Mouse (Mus musculus): ENCODE data around the gene Cit. TPM values are rescaled to one million over a fixed set of nuclear protein-coding genes. Genes with fewer than 3 reads are reported as not detected.

Cit gene
- polyA plus RNA-seq, 1 experiment = 12.5 TPM

DNA sequence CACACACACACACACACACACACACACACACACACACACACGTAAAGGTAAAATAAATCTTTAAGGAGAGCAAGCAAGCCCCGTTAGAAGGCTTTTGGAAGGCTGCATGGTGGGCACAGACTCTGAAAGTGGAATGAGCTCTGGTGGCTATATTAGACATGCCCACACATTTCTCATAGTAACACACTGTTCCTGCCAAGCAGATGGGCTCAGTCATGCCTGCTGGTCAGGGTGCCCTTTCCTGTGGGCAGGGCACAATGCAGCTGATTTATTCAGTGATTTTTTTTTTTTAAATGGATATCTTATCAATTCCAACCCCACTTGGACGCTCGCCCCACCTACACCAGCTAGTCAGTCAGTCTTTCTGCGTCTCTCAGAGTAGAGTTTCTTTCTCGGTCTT, 109.0 kb downstream of the Cit start:
- TF ChIP-seq POLR2A (IDR thresholded peaks at IDR 0.05; ENCODE audit: borderline replicate concordance, low read depth, low read length) (no peak), CTCF (IDR thresholded peaks at IDR 0.05; ENCODE audit: low read depth, low read length) (no peak)
- Histone ChIP-seq H3K4me3 (ENCODE audit: insufficient read depth, low read length) (no peak overlapping the region), H3K4me1 (ENCODE audit: control insufficient read depth, insufficient read depth, low read length) (no peaks in the 10 kb centered on the region), H3K27ac (ENCODE audit: insufficient read depth, low read depth, low read length) (no peak overlapping the region)

DNA sequence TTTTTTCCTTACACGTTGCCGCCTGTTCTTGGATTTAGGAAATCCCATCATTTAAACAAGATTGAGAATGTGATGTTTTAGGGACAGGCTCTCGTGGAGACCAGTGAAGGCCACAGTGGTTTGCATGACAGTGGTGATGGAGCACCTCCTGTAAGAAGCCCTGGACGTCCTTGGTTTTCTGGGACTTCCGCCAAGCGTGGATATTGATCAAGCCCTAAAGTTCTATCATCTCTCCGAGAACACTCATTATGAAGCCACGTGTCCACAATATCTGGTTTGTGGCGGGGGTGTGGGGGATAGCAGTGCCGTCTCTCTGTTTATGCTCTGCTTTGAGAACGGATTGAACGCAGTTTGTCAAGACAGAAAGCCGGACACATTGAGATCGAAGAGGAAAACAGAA, 109.5 kb downstream of the Cit start:
- Histone ChIP-seq H3K4me1 (ENCODE audit: control insufficient read depth, insufficient read depth, low read length) (no peaks in the 10 kb centered on the region), H3K4me3 (ENCODE audit: insufficient read depth, low read length) (no peak overlapping the region), H3K27ac (ENCODE audit: insufficient read depth, low read depth, low read length) (no peak overlapping the region)
- TF ChIP-seq POLR2A (IDR thresholded peaks at IDR 0.05; ENCODE audit: borderline replicate concordance, low read depth, low read length) (no peak), CTCF (IDR thresholded peaks at IDR 0.05; ENCODE audit: low read depth, low read length) (no peak)

DNA sequence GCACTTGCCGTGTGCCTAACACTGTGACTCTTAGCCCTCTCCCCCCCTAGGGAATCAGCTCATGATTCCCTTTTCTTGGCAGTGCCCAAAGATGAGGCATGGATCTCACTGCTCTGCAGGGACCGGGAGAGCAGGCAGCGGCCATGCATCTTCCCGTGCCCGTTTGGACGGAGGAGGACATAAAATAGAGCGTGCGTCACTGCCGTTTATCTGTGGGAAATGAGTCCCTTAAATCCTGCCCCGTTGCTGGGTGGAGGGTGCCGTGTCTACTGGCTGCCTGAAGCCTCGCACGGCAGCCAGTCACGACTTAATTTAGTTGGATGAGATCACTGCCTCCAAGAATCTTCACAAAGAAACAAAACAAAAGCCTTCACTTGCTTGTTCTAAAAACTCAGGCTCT, 110.1 kb downstream of the Cit start:
- H3K27ac ChIP-seq (ENCODE audit: insufficient read depth, low read depth, low read length) = no peak overlapping the region
- no peak for TF ChIP-seq CTCF (IDR thresholded peaks at IDR 0.05; ENCODE audit: low read depth, low read length)
- no peak for TF ChIP-seq POLR2A (IDR thresholded peaks at IDR 0.05; ENCODE audit: borderline replicate concordance, low read depth, low read length)
- H3K4me3 ChIP-seq (ENCODE audit: insufficient read depth, low read length) = no peak overlapping the region
- H3K4me1 ChIP-seq (ENCODE audit: control insufficient read depth, insufficient read depth, low read length) = no peaks in the 10 kb centered on the region

DNA sequence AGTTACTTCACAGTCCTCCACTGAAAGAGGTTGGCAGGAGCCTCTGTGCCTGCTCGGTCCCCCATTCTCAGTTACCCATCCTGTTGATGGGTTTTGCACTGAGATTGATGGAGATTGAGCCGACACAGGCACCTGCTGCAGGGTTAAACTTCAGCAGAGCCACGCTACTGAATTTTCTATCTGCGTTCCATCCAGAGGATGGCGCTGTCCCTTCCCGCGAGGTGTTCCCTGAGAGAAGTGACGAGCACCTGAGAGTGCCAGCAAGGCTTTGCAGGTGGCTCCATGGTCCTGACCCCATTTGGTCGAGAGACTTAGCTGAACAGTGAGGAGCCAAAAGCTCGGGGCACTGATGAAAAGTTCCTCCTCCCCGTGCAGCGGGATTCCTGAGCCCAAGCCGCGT, 111.0 kb downstream of the Cit start:
- TF ChIP-seq CTCF (IDR thresholded peaks at IDR 0.05; ENCODE audit: low read depth, low read length) = no peak
- TF ChIP-seq POLR2A (IDR thresholded peaks at IDR 0.05; ENCODE audit: borderline replicate concordance, low read depth, low read length) = no peak
- no peak overlapping the region for H3K27ac ChIP-seq (ENCODE audit: insufficient read depth, low read depth, low read length)

DNA sequence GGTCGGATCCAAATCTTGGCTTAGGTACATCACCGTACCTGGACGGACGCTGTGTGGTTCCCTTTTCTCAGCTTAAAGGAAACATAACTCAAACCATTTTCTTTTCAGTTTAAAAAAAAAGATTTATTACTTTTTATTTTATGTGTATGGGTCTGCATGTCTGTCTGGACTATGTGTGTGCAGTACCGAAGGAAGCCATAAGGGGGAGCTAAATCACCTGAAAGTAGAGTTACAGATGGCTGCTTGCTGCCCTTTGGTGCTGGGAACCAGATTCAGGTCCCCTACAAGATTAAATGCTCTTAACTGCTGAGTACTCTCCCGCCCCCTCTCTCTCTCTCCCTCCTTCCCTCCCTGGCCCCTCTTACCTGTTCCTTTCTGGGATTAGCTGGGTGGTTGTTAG, 112.1 kb downstream of the Cit start:
- no peak for TF ChIP-seq POLR2A (IDR thresholded peaks at IDR 0.05; ENCODE audit: borderline replicate concordance, low read depth, low read length)
- TF ChIP-seq CTCF (IDR thresholded peaks at IDR 0.05; ENCODE audit: low read depth, low read length) = no peak
- Histone ChIP-seq H3K4me3 (ENCODE audit: insufficient read depth, low read length) (no peak overlapping the region), H3K27ac (ENCODE audit: insufficient read depth, low read depth, low read length) (no peak overlapping the region), H3K4me1 (ENCODE audit: control insufficient read depth, insufficient read depth, low read length) (no peaks in the 10 kb centered on the region)

More for the DNA sequence above, 111.0 kb downstream of the Cit start:
- Histone ChIP-seq H3K4me3 (ENCODE audit: insufficient read depth, low read length) (no peak overlapping the region), H3K4me1 (ENCODE audit: control insufficient read depth, insufficient read depth, low read length) (no peaks in the 10 kb centered on the region)

DNA sequence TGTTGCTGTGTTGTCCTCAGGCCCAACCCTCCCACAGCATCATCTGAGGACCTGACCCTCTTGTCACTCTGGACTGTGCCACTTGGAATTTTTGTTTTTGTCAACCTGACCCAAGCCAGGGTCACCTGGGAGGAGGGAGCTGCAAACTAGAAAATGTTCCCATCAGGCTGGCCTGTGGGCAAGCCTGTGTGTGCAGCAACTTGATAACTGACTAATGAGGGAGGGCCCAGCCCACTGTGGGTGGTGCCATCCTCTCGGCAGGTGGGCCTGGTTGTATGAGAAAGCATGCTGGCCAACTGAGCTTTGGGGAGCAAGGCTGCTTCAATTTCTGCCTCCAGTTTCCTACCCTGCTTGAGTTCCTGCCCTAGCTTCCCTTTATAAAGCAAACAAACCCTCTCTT, 113.3 kb downstream of the Cit start:
- H3K27ac ChIP-seq (ENCODE audit: insufficient read depth, low read depth, low read length) = no peak overlapping the region
- no peak for TF ChIP-seq CTCF (IDR thresholded peaks at IDR 0.05; ENCODE audit: low read depth, low read length)
- no peaks in the 10 kb centered on the region for H3K4me1 ChIP-seq (ENCODE audit: control insufficient read depth, insufficient read depth, low read length)
- no peak overlapping the region for H3K4me3 ChIP-seq (ENCODE audit: insufficient read depth, low read length)

DNA sequence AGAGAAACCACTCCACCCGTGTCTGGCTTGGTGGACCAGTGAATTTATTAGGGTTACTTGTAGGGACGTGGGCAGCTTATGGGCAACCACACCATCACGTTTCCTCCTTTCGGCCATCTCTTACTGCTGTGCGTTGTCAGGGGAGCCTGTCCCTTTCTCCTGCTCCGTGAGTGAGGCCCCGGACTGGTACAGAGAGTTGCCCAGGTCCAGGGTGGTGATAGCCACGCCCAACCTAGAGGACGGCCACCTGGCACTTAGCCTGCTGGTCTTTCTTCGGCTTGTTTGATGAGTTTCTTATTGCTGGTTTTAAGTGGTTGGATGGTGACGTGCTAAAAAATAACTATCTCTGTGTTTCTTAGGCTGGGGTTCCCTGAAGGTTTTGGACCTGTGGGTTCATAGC, 113.7 kb downstream of the Cit start:
- no peak overlapping the region for H3K4me3 ChIP-seq (ENCODE audit: insufficient read depth, low read length)
- no peaks in the 10 kb centered on the region for H3K4me1 ChIP-seq (ENCODE audit: control insufficient read depth, insufficient read depth, low read length)
- no peak for TF ChIP-seq POLR2A (IDR thresholded peaks at IDR 0.05; ENCODE audit: borderline replicate concordance, low read depth, low read length)
- no peak for TF ChIP-seq CTCF (IDR thresholded peaks at IDR 0.05; ENCODE audit: low read depth, low read length)
- no peak overlapping the region for H3K27ac ChIP-seq (ENCODE audit: insufficient read depth, low read depth, low read length)

DNA sequence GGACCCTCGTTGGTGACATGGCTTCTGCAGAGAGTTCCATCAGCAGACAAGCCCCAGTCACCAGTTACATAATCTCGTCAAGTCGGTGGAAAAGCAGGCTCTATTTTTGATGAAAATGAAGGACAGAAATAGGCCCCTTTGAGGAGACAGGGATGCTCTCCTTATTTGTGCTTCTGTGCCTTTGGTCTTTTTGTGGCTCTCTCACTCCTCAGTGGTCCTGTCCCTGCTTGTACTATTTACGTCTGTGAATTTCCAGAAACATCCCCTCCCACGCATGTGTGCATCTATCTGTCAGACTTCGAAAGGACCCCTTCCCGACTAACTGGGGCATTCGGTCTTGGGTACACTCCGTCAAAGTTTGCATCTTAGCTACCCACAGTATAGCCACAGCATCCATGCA, 116.7 kb downstream of the Cit start:
- no peak overlapping the region for H3K27ac ChIP-seq (ENCODE audit: insufficient read depth, low read depth, low read length)
- TF ChIP-seq CTCF (IDR thresholded peaks at IDR 0.05; ENCODE audit: low read depth, low read length) = no peak
- no peaks in the 10 kb centered on the region for H3K4me1 ChIP-seq (ENCODE audit: control insufficient read depth, insufficient read depth, low read length)
- H3K4me3 ChIP-seq (ENCODE audit: insufficient read depth, low read length) = no peak overlapping the region

DNA sequence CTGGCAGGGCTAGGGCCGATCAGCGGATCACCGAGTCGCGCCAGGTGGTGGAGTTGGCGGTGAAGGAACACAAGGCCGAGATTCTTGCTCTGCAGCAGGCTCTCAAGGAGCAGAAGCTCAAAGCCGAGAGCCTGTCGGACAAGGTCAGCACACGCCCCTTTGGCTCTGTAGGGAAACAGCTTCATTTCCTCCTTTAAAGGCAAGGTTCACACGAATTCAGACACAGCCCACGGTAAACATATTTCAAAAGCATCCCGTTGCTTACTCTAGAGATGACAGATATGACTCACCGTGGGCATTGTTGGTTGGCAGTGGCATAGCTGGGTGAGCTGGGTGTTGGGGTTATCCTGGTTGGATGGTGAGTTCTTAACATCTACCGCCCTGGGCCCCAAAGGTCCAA, 126.2 kb downstream of the Cit start:
- Histone ChIP-seq H3K27ac (ENCODE audit: insufficient read depth, low read depth, low read length) (no peak overlapping the region), H3K4me3 (ENCODE audit: insufficient read depth, low read length) (no peak overlapping the region), H3K4me1 (ENCODE audit: control insufficient read depth, insufficient read depth, low read length) (no peaks in the 10 kb centered on the region)
- no peak for TF ChIP-seq CTCF (IDR thresholded peaks at IDR 0.05; ENCODE audit: low read depth, low read length)

DNA sequence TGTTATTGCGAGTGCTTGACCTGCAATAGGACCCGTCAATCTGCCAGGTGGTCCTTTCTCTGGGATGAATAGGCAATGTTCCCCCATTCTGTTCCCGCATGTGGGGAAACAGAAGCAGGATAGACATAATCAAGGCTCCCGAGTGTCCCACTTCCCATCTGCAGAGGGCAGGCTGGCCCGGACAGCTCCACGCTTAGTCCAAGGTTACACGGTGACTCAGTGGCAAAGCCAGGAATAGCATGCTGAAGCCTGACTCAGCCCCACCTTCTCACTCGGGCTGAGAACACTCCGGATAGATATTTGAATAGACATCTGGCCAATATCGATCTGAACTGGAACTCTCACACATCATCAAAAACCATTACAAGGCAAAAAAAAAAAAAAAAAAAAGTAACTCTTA, 130.6 kb downstream of the Cit start:
- peaks cover 15% of the 10 kb centered on the region for H3K4me1 ChIP-seq (ENCODE audit: control insufficient read depth, insufficient read depth, low read length)
- H3K27ac ChIP-seq (ENCODE audit: insufficient read depth, low read depth, low read length) = no peak overlapping the region
- H3K4me3 ChIP-seq (ENCODE audit: insufficient read depth, low read length) = no peak overlapping the region
- TF ChIP-seq CTCF (IDR thresholded peaks at IDR 0.05; ENCODE audit: low read depth, low read length) (no peak), POLR2A (IDR thresholded peaks at IDR 0.05; ENCODE audit: borderline replicate concordance, low read depth, low read length) (no peak)

DNA sequence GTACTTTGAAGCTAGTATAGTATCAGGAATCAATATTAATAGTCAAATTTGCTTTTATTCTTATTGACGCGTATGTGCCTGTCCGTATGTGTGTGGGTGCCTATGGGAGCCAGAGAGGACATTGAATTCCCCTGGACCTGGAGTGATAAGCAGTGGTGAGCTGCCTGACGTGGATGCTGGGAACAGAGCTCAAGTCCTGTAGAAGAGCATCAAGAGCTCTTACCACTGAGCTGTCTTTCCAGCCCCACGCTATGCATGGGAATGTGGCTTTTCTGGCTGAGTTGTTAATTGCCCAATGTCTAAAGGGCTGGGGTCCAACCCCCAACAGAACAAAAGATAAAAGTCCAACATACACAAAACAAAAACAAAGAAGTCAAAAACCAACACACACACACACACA, 131.4 kb downstream of the Cit start:
- Histone ChIP-seq H3K4me3 (ENCODE audit: insufficient read depth, low read length) (no peak overlapping the region), H3K27ac (ENCODE audit: insufficient read depth, low read depth, low read length) (no peak overlapping the region), H3K4me1 (ENCODE audit: control insufficient read depth, insufficient read depth, low read length) (peaks cover 15% of the 10 kb centered on the region)
- TF ChIP-seq POLR2A (IDR thresholded peaks at IDR 0.05; ENCODE audit: borderline replicate concordance, low read depth, low read length) (no peak), CTCF (IDR thresholded peaks at IDR 0.05; ENCODE audit: low read depth, low read length) (no peak)
